Mouse (Mus musculus): ENCODE measurements around the gene Fam49a.
"Not testable (repeated sequence)": the region's sequence is repeated elsewhere in the genome, so short reads cannot be mapped to it uniquely, and the experiment has no call there.

Fam49a gene

DNA sequence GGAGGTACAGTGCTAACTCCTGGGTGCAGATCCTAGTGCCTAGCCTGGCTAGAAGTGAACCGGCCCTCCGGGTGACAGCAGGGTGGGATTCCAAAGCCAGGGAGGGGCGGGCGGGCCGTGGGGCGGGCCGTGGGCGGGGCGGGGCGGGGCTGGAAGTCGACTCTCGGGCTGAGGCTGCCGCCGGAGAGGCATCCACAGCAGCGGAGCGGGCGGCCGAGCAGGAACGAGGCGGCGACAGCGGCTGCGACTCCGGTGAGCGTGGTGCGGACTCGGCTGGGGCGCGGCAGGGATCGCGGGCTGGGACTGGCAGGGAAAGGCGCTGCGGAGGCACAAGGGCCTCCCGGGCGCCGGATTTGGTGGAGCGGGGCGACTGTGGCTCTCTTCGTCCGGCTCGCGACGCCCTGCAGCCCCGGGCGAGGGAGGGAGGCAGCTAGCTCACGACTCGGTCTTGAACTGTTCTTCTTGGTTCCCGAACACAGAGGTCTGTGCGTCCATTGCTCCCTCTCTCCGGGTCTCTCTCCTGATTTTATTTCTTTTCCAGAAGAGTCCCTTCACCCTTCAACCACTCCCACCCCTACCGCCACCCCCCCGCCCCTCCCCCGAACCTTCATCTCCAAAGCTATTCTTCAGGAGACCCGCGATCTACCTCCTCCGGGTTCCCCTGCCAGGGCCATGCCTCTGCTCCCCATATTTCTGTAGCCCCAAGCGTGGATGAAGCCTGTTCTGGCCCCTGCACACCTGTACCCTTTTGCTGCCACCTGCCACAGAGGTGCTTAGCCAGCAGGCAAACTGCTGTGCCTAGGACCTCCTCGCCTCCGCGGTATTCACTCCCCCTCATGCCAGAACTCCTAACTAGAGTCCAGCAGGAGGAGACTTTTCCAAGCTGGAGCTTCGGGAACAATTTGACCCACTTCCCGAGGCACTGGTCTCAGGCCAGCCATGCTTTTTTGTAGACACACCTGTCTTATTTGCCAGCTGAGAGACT lies at the start of gene Fam49a:
Gene Fam49a (plus strand): TSS at position 153 of the 985 bp plus-strand sequence.
- DNase-seq, result peak; percentile 80 to 81

DNA sequence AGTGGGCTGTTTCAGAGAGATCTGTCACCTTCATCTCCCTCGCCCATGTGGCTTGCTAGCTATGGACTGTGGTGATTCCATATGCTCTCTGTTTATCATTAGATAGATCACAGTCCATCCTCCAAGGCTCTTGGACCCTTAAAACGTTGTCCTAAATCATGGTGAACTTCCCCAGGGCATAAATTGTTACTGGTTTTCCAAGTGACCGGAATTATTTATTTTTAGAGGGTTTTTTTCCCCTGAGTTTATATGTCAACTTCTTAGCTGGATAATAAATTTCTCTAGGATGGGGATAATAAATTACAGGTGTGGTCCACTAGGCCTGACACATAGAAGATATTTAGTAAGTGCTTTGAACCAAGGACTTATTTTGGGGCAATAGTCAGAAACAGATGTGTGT lies 48.4 kb upstream of the Fam49a start:
- no peak for DNase-seq

DNA sequence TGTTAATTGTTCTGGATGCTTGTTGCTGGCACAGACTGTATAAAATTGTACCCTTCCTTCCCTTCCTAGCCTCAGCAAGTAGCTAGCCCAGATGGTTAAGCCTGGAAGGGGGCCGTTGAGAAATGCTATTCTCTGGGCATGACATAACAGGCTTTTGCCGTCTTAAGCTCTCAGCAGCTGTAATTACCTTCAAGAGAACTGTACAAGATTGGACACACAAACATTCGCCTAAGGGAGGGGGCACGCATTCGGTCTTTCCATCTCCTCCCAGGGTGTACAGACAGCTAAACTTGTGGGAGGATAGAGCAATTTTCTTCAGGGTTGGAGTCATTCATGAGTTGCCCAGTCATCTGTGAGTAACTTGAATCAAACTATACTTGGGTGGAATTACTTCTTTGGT lies 43.0 kb upstream of the Fam49a start:
- DNase-seq, result no peak

DNA sequence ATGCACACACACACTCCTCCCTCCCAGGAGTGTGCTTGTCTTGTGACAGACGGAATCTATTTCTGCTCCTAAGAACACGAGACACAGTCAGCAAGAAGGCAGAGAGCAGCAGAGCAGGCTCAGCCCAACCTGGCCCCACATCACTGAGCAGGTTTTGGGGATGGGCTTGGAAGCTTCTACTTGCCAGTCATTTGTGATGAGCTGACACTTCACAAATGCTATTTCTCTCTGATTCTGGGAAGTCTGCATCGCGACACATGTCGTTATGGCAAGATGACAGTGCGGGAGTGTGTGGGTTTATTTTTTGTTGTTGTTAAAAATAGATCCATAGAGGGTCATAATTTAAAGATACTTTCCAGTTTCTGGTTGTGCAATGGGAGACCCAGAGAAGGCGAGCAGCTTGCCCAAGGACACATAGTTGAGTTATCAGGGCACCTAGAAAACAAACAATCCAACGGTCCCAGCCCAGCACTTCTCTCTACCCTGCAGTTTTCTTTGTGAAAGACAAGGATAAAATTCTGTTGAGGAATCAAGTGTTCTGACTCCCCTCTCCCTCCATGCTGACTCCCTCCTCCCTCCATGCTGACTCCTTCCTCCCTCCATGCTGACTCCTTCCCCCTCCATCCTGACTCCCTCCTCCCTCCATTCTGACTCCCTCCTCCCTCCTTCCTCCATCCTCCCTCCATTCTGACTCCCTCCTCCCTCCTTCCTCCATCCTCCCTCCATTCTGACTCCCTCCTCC lies 41.0 kb upstream of the Fam49a start:
- no peak for DNase-seq

DNA sequence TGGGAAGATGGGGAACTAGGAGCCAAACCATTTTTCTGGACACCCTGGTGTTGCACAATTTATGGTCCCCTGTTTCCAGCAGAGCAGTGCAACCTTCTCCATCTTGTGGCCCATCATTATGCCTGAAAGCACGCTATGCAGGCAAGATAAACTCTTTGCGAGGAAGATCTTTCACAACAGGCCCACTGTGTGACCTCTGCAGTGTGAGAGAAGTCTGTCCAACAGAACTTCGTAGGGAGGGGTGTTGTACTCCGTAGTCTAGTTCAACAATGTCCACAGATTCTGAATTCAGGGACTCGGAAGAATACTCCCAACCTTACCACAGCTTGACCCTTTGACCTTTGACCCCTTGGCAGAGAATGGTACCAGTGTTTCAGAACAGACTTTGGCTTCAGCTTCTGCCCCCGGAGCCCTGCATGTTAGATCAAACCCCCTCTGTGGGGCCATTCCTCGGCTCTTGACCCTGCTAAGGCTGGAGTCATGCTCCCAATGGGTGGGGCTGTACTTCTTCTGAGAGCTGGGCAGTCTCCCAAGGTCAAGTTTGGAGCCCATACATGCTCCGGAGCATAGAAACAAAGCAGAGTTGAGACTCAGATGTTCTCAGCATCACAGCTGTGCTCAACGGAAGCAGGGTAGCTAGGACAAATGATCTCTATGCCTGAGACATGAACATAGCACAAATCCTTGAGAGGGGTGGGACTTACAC lies 39.2 kb upstream of the Fam49a start:
- DNase-seq, result peak; percentile 33 to 48

DNA sequence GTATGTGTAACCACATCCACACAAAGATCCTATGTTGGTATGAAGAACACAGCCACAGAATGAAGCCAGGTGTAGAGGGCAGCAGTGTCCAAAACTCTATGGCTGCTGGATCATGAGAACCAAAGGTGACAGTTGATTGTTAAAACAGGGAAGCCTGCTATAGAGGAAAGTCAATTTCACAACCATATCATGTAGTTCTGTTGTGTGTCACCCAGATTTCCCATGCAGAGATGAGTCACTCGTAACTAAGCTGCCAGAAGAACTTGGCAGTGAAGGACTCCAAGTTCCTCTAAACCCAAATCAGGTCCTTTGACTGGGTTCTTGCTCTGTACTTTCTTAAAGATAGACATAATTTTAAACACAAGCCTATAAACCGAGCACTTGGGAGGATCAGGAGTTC lies 38.6 kb upstream of the Fam49a start:
- DNase-seq, result peak; percentile 13 to 38

DNA sequence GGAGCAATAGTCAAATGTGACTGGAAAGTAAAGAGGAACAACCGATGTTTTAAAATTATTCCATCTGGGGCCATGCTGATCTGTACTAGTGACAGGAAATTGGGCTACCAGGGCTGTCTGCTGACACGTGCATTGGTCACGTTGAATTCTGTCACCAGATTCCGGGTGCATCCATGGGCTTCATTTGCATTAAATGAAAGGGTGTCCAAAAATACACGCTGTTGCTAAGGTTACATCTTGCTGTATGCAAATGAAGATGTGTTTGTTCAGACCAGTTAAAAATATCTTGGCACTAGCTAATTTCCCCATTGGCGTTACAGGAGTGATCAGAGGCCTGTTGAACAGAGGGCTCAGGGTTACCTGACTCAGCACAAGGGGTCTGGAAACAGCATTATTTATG lies 36.2 kb upstream of the Fam49a start:
- DNase-seq, result no peak

DNA sequence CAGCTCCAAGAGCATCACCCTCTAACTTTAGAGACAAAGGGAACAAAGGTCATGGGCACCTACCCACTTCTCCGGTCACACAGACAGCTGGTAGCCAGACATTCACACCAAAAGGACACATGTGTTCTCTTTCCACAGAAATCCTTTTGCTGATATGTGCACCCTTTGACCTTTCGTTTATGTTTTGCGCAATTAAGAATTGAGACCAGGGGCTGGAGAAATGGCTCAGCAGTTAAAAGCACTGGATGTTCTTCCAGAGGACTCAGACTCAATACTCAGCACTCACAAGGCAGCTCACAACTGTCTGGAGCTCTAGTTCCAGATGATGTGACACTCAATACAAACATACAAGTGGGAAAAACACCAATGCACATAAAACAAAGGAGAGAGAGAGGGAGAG lies 34.3 kb upstream of the Fam49a start:
- peak in 1 of 2 experiments; percentile 27 for DNase-seq

DNA sequence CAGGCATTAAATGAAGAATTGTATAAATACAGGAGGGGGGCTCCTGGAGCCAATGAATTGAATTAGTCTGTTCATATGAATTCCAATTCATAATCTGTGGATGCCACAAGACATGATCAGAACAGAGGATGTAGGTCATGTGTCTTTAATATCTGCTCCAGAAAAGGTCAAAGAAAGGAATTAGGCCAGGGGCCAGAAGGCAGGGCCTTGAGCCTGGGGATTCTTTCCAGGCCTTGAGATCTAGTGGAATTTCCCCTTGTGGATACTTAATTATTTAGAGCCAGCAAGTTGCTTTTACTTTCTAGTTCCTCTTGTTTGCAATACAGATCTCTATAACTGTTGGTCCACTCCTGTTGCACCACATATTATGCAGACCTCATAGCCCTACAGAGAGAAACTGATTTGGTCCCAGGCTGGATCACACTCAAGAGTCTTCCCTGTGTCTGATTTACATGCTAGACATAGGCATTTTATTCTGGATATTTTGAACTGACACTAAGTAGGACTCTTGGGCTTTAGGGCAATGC lies 31.8 kb upstream of the Fam49a start:
- DNase-seq, result no peak

DNA sequence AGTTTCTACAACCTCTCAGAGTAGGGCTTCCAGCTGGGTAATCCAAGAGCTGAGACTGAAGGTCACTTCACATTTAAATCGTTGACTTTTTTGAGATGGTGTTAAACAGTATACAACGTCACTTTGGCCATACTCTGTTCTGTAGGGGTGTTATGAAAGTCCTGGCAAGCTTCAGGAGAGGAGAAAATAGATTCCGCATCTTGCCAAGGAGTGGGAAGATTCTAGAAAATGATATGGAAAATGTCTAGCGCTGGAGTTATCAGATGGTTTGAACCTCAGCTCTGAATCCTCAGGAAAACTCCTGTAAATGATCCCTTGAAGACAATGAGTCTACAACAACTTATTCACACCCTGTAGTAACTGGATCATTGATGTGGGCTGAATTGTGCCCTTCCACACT lies 29.8 kb upstream of the Fam49a start:
- DNase-seq, result no peak

DNA sequence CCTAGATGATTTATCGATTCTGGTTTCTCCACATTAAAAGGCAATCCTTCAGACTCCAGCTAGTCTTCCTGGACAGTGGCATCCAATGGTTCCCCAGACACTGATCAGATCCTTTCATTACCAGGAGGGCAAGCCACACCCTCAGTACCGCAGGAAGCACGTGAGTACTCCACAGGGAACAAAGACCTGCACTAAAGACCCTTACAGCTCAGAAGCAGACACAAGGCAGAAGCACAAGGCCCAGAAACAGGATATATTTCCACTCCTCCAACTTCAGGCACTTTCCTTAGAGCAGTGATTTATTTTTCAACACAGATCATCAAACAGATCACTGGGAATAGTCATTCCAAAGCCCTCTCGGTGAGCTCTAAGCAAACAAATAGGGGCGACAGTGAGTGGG lies 25.0 kb upstream of the Fam49a start:
- DNase-seq, result no peak

DNA sequence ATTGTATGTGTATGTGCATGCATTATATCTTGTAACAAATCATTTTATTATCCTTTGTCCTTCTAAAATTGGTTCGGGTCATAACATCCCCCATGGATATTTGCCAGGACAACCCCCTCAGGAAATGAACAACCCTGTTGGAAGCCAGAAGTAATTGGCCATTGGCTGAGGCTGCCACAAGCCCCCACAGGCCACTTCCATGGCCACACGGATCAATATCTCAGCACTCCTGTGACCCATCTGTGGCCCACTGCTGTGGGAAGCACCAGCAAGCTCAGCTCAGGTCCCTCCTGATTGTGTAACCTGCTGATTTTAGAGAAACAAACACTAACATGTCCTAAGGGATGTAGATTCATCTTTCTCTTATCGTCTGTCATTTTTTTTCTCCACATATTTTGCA lies 22.4 kb upstream of the Fam49a start:
- no peak for DNase-seq

DNA sequence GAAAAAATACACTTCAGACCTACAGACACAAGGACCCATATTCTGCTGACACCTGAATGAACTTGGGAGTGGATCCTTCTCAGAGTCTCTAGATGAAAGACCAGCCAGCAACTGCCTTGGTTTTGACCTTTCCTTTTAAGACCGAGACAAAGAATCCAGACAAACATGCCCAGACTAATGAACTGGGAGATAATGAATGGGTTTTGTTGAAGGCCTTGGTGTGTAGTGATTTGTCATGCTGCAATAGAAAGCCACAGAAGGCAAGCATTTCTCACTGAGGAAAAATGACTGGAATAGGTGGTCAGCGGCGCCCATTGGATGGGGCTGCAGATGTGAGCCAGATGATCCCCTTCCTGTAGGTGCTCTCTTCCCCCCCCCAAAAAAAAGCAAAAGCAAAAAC lies 18.8 kb upstream of the Fam49a start:
- DNase-seq, result no peak

DNA sequence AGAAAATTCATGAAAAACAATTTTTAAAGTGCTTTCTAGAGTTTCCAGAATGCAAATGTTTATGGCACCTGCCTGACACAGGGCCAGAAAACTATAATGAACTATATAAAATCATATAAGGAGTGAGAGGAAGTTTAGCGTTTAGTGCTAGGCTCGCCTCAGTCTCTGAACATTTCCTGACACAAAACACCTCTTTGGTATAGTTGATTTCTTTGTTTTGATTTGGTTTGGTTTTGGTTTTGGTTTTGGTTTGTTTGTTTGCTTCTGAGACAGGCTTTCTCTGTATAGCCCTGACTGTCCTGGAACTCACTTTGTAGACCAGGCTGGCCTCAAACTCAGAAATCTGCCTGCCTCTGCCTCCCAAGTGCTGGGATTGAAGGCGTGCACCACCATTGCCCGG lies 14.9 kb upstream of the Fam49a start:
- DNase-seq, result not testable (repeated sequence)

DNA sequence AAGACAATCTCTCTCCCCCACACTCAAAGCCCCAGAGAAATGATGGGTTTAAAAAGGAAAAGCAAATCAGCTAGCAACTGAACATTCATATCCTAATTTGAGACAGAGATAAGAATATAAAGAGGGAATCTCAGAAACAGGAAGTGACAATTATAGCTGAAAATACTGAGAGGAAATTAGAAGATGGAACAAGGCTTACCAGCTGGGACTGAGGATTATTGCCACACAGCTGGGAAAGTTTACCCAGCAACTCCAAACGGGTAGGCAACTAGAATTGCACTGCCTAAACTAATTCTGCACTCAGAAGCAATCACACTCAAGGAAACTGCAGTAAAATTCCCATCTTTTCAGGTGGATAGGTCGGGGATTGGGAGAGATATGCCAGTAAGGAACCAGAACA lies 12.4 kb upstream of the Fam49a start:
- no peak for DNase-seq

DNA sequence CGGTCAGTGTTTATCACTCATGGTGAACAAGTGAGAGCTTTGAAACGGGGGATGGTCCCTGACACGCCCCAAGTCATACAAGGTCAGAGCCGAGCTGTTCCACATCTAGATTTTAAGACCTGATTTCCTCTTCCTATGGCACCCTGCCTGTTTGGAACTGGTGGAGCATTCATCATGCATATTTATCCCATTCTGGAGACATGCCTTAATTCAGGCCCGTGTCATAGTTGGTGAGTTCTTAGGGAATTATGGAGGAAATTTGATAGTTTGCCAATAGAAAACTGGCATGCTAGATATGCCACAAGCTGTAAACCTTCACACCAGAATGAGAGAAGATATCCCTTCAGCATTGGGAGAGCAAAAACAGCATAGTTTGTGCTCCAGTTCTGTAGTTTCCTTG lies 8.4 kb upstream of the Fam49a start:
- DNase-seq, result peak in 1 of 2 experiments; percentile 30

DNA sequence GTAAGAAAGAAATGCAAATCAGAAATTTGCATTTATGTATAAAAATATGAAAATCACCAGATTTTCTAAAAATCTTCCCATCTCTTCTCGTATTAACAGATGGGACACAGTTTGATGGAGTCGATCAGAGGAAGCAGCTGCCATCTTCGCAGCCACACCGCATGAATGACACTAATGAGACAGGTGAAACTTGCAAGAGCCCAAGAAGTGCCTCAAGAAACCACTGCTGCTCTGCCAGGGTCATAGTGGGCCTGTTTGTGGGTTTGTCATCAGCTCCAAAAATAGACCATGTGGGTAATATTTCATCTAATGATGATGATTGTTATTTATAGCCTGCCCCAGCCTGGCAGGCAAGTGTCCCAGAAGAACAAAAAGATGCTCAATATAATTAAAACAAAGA lies 7.8 kb upstream of the Fam49a start:
- no peak for DNase-seq

DNA sequence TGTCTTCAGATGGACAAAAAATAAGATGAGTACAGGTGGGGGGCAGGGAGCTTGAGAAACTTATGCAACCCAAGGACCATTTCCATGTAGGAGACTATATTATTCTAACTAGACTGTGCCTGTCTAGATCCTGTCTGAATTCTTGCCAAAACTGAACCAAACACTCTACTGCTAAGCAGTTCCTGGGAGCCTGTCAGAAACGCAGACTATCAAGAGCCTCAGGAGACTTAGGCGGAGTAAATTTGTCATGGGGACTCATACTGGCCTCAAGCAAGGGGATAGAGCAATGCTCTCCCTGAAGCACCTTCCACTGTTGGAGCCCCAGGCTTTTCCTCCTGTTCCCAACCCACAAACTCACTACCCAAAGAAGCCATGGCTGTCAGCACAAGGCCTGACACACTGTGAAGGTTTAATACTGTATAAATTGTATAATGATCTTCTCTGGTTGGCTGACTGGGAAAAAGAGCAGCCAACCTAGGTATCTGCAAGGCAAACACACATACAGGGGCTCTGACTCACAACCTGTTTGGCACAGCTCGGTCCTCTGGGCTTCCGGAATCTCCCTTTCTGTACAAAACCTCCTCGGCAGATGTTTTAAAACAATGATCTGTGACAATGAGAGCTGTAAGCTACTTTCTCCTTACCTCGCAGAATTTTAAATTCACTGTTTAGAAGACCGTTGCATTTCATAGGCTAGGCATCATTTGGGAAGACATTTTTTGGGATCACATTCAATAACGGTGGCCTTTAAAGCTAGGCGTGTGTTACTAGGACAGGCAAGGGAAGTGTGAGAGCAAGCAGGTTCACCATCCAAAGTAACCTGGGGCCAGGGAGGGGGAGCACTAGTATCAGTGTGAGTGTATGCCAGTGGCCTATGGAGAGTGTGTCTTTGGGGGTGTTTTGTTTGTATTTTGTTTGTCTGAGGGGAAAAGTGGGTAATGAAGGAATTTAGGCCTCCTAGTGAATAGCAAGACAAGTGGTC lies 669 bp upstream of the Fam49a start:
- DNase-seq, result no peak

DNA sequence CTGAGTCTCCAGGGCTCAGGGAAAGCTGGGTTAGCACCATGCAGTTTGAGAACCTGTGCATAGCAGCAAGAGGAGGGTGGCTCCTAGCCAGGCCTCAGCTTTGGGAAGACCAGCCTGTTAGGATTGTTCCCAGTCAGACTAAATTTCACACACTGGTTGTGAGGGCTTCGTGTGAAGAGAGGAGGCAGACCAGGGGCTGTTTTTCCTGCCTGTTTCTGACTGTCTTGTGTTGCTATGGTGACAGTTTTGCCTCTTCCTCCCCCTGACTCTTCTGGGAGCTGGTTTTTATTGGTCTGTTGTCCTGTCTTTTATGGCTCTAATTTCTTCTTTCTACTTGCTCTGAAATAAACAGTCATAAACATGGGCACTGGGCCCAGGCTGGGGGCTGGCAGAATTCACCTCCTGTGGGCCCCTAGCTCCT lies 1.4 kb downstream of the Fam49a start:
- DNase-seq, result no peak

DNA sequence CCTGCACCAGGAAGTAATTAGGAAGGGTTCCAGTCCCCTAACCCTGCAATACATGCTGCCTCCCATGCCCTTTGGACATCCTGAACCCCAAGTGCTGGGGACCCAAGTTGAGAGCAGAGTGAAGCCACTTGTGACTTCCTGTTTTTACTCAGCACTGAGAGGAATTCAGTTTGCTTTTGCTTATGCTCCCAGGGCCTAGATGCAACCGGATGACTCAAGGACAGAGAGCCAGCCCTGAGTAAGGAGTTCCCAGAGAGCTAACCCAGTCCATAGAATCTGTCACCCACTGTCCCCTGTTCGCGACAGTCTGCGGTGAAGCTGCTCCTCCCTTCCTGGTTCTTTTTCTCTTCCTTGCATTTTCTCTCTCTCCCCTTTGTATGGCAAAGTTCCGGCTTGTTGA lies 2.2 kb downstream of the Fam49a start:
- peak; percentile 31 to 46 for DNase-seq

DNA sequence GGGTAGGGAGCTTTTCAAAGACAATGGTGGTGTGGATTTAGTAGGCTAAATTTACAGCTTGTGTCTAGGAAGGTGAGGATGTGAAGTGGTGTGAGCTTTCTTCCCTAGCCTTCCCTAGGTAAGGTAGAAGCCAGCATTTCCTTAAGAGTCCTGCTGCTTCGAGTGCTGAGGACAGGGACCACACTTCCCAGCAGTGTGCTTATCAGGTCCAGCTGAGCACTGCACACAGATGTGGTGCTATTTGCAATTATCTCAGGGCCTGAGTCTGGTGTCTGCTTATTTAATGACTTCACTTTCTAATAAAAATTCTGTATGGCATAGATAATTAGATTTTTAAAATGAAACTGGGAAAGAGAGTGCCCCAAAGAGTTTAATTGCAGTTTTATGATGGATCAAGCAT lies 4.6 kb downstream of the Fam49a start:
- DNase-seq, result no peak

DNA sequence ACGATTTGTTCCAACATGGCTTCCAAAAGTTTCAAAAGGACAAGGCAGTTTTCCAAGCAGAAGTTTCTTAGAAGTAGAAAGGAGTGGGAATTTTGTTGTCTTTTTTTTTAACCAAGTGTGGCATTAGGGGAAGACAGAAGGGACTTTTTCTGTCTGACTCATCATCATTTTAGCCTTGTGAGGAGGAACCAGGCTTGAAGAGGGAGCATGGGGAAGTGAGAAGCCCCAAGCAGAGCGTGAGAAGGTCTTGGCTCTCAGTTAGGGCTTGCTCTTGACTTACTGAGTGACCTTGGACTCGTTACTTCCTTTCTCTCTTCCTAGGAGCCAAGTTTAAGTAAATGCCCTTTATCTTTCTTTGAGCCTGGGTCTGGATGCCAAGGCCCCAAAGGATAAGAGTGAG lies 8.6 kb downstream of the Fam49a start:
- no peak for DNase-seq

Measured in lung, adult 18-20 months (tissue).